Mouse (Mus musculus) ES-Bruce4 (cell line): ENCODE measurements around the gene Cenps.

Experiments
- CTCF ChIP-seq: IDR thresholded peaks from one replicate; pipeline ENCODE4 v1.8.1; 2011; ENCODE audit warnings: low read depth, low read length
- EP300 ChIP-seq: IDR thresholded peaks from 2 replicates; pipeline ENCODE4 v1.6.1; 2011; ENCODE audit warnings: low read depth, low read length; ENCODE audit not compliant: insufficient read depth
- POLR2A ChIP-seq: IDR thresholded peaks from one replicate; pipeline ENCODE4 v1.8.1; 2011; ENCODE audit warnings: low read length; ENCODE audit not compliant: insufficient read depth

GRCm38 (mm10) chr4:149149611-149150010, 12.2 kb upstream of the Cenps start:
- TF ChIP-seq CTCF, result no peak
- TF ChIP-seq POLR2A, result no peak
- no peak for TF ChIP-seq EP300
